Mouse (Mus musculus) ES-Bruce4 (cell line): ENCODE measurements around the gene G0s2.

Experiments
- CTCF ChIP-seq: IDR thresholded peaks from one replicate; pipeline ENCODE4 v1.8.1; 2011; ENCODE audit warnings: low read depth, low read length
- EP300 ChIP-seq: IDR thresholded peaks from 2 replicates; pipeline ENCODE4 v1.6.1; 2011; ENCODE audit warnings: low read depth, low read length; ENCODE audit not compliant: insufficient read depth
- POLR2A ChIP-seq: IDR thresholded peaks from one replicate; pipeline ENCODE4 v1.8.1; 2011; ENCODE audit warnings: low read length; ENCODE audit not compliant: insufficient read depth

DNA sequence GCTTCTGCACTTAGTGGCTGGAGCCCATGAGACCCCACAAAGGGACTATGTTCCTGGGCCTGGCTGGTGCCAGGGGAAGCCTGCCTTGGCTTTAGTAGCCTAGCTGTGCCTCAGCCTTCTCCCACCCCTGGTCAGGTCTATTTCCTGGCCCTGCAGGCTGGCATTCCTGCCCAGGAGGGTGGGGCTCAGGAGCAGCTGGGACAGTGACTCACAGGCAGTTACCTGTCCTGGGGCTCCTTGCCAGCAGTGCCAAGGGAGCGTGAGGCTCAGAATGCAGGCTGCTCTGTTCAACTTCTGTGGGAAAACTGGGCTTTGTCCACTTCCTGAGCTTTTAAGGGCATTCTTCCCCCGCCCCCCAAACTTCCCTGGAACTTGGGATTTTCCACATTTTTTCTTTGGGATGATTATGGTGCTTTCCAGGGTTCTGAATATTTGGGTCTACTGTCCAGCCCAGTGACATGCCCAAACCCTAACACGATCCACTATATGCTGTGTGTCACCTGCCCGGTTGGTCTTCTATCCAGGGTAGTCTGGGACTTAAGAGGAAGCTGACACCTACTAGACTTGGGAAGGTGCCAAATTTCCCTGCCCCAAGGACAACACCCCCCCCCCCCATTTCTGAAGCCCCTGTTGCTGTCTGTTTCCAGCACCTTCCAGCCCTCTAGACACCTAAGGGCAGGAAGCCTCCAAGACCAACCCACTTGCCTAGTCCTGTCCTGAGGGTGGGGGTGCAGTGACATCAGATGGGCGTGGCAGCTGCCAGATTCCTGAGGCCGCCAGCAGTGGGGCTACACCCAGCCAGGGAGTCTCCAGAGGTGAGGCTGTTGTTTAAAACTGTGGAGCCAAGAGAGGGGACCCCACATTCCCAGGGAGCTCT is 28.4 kb upstream of the G0s2 start:
- TF ChIP-seq EP300 (no peak), CTCF (no peak), POLR2A (no peak)
